Mouse (Mus musculus) small intestine, adult 2 months (tissue): ENCODE data around the gene Gm572.

Source experiments
- CTCF ChIP-seq: fragments of 200-500 bp; IDR thresholded peaks from 2 replicates; pipeline ENCODE4 v1.5.1; 2012; ENCODE audit warnings: low read depth, mild to moderate bottlenecking, control low read depth, inconsistent platforms, low read length, moderate library complexity, mixed read lengths; ENCODE audit not compliant: insufficient replicate concordance, insufficient read length; ENCODE audit errors: extremely low read depth
- POLR2A ChIP-seq: fragments of 200-500 bp; IDR thresholded peaks from 2 replicates; pipeline ENCODE4 v1.6.1; 2012; ENCODE audit warnings: low read depth, mild to moderate bottlenecking, control low read depth, inconsistent platforms, low read length, moderate library complexity

- TF ChIP-seq CTCF (no peak), POLR2A (no peak)
These were observed 71.6 kb downstream of the Gm572 start for GRCm38 (mm10) chr4:148714739-148715138.
